Mouse (Mus musculus) left cerebral cortex, postnatal 25 days (tissue): ENCODE measurements around the gene Fam53b. TPM values are rescaled to one million over a fixed set of nuclear protein-coding genes. Genes with fewer than 3 reads are reported as not detected.

ENCODE experiments used
- DNase-seq, 2 experiments: peaks; one replicate each; pipeline ENCODE4 v3.0.0; 2022; ENCODE audit warnings: low spot score in 2 of 2, mixed read lengths in 1 of 2
- intact Hi-C: fragments of 180-260 bp; cut with DNase I; formaldehyde crosslinking; loops from one replicate; pipeline ENCODE4 v1.15.1; 2025
- total RNA-seq, 2 experiments: library from RNA; stranded (reverse); gene quantifications; 2 replicates each; pipeline ENCODE4 v1.2.3; 2021

The Fam53b gene
- total RNA-seq, 2 experiments from 2014 or later, result 48.1 to 50.7 TPM

DNA sequence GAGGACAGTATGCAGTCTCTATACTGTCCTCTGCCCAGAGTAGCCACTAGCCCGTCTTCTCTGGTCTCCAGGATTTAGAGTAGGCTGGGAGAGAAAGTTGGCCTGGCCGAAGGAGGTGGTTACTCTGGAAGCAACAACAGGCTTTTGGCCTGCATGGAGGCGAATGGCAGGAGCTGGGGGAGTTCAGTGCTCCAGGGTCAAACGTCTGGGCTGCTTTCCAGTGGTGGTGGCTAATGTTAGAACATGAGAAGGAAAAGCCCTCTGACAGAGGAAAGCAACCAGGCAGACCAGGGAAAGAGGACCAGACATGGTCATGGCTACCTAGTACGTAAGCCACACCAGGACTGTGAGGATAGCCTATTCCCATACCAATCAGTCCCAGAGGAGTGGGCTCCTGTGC is 38.4 kb downstream of the Fam53b start:
- no peak for DNase-seq
- intact Hi-C loops, result no loop called here

GRCm38 (mm10) chr7:132773011-132773705 is 40.5 kb downstream of the Fam53b start:
- intact Hi-C loops, result no loop called here
- DNase-seq, result no peak

- intact Hi-C loops, result no loop called here
- no peak for DNase-seq
Measured at GRCm38 (mm10) chr7:132772440-132772839, 41.2 kb downstream of the Fam53b start.

DNA sequence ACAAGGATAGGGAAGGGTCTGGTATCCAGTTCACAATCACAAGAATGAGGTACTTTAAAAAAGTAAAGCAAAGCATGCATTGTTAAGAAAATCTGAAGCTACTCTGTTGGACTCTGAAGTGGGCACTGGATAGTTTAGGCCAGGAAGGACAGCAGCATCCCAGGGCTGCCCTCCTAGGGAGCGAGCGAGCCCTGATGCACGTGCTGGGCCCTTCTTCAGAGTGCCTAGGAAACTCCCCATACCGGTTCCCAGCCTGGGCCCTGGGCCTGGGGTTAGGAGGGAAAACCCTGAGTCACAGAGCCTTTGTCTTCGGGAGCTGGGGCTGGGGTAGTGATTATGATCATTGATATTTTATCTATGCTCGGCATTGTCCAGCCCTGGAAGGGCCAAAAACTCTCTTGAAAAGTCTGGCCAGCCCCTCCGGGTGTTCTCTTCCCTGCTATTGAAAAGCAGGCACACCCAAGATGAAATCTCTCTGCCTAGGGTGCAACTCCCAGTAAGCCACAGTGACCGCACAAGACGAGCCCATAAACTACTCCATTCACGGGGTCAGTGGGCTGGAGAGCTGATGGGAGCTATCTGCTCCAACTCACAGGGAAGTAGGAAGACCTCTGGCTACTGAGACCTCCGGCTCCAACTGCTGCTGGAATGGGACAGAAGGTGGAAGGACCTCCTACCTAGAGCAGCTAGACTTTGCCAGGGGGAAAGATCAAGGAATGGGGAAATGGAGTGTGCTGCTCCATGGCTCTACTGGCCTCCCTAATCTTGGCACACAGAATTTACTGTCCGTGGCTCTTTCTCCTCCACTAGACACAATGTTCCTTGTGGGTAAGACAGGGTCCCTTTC is 45.0 kb downstream of the Fam53b start:
- no peak for DNase-seq

DNA sequence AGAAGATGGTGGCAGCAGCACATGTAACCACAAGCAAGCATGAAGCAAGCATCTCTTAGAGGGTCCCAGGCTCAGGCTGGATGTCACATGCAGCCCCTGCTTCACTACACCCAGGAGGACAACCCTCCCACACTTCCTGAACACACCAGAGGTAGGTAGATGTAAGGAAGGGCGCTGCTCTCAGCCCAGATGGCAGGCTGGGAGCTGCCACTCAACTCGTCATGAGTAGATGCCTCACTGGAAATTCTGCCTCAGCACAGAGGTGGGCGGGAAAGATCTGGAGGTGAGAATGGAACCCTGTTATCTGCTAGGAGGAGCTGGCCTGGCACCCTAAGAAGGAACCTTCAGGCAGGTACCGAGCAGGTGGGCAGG is 45.7 kb downstream of the Fam53b start:
- intact Hi-C loops, result loop anchor here (2.0 kb wide), 1 partner anchor 43 kb away; no protein-coding TSS in a partner anchor
- DNase-seq, result peak in 1 of 2 experiments; percentile 68

More for the DNA sequence above, 45.0 kb downstream of the Fam53b start:
- intact Hi-C loops, result loop anchor here (2.0 kb wide), 1 partner anchor 42 kb away; no protein-coding TSS in a partner anchor

DNA sequence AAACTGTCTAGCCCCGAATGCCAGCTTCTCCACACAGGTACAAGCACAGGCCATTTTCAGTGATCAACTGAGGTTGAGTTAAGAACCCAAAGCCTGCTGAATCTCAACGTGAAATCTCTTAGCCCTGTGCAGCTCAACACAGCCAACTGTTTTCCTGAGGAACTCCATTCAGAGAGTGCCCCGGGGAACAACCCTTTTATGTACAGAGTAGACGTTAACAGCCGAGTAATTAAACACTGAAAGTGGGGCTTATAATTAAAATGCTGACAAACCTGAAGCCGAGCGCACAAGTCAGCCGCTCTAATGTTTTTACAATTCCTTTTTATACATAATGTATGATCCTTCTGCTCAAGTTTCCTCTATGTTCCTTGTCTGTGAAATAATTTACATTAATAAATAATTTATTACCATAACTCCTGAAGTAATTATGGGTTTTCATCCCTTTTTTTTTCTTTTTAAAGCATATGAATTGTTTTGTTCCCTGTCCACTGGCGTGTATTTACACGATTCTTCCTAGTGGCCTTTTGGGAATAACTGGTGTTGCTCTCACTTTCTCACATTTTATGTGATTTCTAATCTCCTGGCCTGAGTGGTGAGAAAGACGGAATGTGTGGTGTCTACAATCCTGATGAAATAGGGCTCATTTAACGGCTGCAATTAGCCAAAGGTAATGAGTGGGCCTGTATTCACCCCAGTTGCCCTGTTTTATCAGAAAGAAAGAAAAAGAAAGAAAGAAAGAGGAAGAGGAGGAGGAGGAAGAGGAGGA is 46.3 kb downstream of the Fam53b start:
- intact Hi-C loops, result no loop called here
- DNase-seq, result no peak

GRCm38 (mm10) chr7:132766235-132766871 is 47.3 kb downstream of the Fam53b start:
- DNase-seq, result no peak
- intact Hi-C loops, result no loop called here

DNA sequence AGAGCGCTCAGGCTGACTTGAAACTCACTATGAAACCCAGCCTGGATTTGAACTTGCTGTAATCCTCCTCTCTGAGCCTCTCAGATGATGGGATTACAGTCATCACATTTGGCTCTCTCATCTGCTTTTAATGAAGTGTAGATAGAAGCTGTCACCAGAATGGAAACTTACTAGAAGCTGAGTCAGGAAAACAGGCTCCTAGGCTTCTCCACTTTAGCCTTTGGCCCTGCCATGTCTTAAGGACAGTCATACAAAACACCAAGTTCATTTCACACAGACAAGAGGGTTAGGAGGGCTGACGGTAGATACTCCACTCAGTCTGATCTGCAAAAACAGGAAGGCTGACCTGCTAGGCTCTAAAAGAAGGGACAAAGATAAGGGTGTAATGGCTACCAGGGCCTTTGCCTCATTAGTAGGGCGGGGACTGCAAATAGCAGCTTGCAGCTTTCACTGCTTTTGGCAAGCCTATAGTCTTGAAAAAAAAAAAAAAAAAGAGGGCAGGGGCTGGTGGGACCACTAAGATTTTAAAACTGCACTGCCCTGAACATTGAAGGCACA is 48.0 kb downstream of the Fam53b start:
- no peak for DNase-seq
- intact Hi-C loops, result no loop called here

- DNase-seq, result no peak
- intact Hi-C loops, result no loop called here
Measured at GRCm38 (mm10) chr7:132764896-132765491, 48.7 kb downstream of the Fam53b start.

DNA sequence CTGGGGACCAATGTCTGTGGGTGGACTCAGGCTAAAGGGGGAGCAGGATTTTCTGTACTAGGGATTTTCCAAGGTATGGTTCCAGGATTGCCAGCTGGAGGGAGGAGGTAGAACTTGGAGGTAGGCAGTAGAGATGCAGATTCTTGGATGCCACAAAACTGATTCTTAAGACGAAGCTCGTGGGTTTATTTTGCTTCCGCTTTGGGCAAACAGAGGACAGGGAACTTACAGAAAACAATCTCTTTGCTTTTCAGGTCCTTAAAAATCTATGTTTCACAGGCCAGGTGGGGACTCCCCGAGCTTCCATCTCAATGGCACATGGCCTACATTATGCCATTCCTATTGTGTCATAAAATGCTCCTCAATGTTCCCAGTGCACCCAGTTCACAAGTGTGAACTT is 49.4 kb downstream of the Fam53b start:
- peak in 1 of 2 experiments; percentile 69 for DNase-seq
- intact Hi-C loops, result no loop called here

- DNase-seq, result no peak
- intact Hi-C loops, result loop anchor here (2.0 kb wide), 1 partner anchor 25 kb away; no protein-coding TSS in a partner anchor
Measured at GRCm38 (mm10) chr7:132763911-132764310, 49.8 kb downstream of the Fam53b start.

- DNase-seq, result peak in 1 of 2 experiments; percentile 95
- intact Hi-C loops, result loop anchor here (2.0 kb wide), 1 partner anchor 25 kb away; no protein-coding TSS in a partner anchor
Measured at GRCm38 (mm10) chr7:132763351-132763750, 50.3 kb downstream of the Fam53b start.

- intact Hi-C loops, result no loop called here
- DNase-seq, result no peak
Measured at GRCm38 (mm10) chr7:132761409-132761808, 52.3 kb downstream of the Fam53b start.

GRCm38 (mm10) chr7:132760589-132761180 is 53.0 kb downstream of the Fam53b start:
- no peak for DNase-seq
- intact Hi-C loops, result no loop called here

DNA sequence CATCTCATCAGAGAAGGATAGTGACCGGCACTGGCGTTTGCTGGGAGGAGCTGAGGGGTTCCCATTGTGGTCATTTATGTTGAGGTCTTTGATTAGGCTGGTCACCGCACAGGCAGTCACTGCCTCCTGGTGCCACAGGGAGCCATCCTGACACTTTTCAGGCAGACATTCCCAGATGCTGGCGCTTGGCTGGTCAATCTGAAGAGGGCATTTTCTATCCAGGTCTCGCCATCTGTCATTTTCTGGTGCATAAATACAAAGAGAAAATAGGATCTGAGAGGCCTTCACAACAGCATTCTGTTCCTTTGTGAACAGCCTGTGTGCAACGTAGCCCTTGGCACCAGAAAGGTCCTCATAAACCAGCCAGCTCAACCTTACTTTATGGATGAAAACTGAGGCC is 53.8 kb downstream of the Fam53b start:
- intact Hi-C loops, result no loop called here
- DNase-seq, result no peak

GRCm38 (mm10) chr7:132759405-132759891 is 54.2 kb downstream of the Fam53b start:
- intact Hi-C loops, result no loop called here
- no peak for DNase-seq

GRCm38 (mm10) chr7:132758875-132759274 is 54.8 kb downstream of the Fam53b start:
- no peak for DNase-seq
- intact Hi-C loops, result no loop called here

GRCm38 (mm10) chr7:132756325-132756724 is 57.4 kb downstream of the Fam53b start:
- intact Hi-C loops, result no loop called here
- DNase-seq, result no peak
